Mouse (Mus musculus): ENCODE measurements around the gene Heatr5a.

Heatr5a gene

GRCm38 (mm10) chr12:51884801-51885200 is 86.3 kb downstream of the Heatr5a start:
- DNase-seq (ENCODE audit: low spot score in 2 of 2) = no peak

GRCm38 (mm10) chr12:51883297-51883805 is 87.8 kb downstream of the Heatr5a start:
- no peak for DNase-seq (ENCODE audit: low spot score in 2 of 2)

GRCm38 (mm10) chr12:51882606-51883296 is 88.4 kb downstream of the Heatr5a start:
- DNase-seq (ENCODE audit: low spot score in 2 of 2) = peak in 1 of 2 experiments; percentile 27

GRCm38 (mm10) chr12:51881775-51882174 is 89.3 kb downstream of the Heatr5a start:
- DNase-seq (ENCODE audit: low spot score in 2 of 2) = no peak

DNA sequence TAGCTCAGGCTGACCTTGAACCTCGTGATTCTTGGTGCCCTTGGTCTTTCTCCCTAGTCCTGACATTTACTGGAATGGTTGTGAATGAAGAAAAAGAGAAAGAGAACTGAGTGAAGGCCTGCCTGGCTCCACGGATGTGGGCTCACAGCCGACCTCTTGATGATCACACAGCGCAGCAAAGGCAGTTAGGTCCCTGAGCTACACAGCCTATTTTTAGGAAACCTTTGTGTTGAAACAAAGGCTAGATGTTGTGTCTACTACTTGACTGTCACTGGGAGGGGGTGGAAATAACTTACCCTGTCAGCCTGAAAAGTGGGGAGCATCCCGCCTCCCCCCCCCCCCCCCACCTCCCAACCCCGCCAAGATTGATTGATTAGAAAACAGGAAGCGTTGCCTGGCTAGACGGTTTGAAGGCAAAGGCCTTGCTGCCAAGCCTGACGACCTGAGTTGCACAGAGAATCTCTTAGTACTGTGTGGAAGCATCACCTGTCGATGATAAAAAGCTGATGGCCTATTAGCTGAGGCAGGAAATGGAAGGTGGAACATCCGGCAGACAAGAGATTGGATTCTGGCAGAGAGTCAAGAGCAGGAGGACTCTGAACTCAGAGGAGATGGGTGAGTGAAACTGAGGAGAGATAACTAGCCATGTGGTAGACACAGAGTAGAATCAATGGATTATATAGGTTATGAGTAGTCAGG is 99.5 kb downstream of the Heatr5a start:
- no peak for DNase-seq (ENCODE audit: low spot score in 2 of 2)

- DNase-seq (ENCODE audit: low spot score in 2 of 2) = no peak
Measured at GRCm38 (mm10) chr12:51869511-51869910, 101.6 kb downstream of the Heatr5a start.

DNA sequence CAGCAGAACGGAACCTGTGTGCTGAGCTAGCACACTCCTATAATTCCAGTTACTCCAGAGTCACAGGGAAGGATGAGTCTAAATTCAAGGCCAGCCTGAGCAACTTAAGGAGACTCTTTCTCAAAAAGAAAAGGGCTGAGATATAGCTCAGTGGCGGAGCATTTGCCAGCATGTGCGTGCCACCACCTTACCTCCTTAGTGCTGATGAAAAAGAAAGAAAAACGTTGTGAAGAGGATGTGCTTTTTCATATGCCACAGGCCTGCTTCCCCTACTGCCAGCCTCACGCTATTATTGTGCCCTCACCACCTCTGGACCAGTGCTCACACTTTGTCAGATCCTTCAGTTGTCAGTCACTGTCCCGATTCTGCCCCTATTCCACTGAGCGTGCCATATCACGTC is 104.0 kb downstream of the Heatr5a start:
- DNase-seq (ENCODE audit: low spot score in 2 of 2) = no peak

GRCm38 (mm10) chr12:51866226-51866910 is 104.8 kb downstream of the Heatr5a start:
- DNase-seq (ENCODE audit: low spot score in 2 of 2) = no peak

DNA sequence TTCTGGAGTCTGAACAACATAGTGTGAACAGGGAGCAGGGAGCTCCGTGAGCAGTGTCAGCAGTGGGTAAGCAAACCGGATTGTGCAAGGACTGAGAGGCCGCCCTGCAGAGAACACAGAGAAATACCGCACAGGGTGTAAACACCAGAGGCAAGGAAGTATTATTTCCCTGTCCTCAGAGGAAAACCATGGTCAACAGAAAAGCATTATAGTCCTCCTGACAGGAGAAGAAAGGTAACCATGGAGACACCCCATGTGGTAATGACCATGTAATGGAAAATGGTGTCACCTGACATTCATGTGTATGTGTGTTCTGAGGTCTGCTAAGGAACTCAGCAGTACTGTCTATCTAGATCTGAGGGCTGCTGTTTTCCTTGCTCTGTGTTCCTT is 105.3 kb downstream of the Heatr5a start:
- peak in 1 of 2 experiments; percentile 7 for DNase-seq (ENCODE audit: low spot score in 2 of 2)

DNA sequence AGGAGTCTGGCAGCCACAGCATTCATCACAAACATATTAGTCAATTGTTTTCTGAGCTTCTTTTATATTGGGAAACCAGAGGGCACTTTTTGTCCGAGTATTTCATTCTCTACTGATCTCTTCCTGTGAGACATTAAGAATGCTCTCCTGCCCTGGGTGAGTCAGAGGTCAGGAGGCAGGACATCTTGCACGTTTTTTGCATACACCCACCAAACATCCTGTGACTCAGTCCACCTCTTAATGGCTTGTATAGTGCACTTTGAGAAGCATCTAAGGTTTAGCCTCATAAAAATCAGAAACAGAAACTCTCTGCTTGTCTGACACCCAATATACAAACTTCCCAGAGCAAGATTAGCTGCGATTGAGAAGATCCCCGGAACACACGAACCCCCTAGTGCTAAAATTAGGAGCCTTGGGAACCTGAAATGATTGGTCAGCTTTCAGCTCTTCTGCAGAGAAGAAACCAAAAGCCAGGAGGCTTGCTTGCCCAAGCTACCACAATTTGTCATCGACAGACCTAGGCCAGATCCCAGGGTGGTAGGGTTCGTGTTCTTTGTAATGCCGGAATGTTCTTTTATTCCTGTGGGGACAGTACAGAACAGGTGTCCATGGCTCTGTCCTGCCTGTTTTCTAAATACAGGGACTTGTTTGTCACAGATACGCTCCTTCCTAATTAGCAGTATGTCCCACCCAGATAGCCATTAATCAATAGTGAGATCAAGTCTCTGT is 105.9 kb downstream of the Heatr5a start:
- DNase-seq (ENCODE audit: low spot score in 2 of 2) = no peak

DNA sequence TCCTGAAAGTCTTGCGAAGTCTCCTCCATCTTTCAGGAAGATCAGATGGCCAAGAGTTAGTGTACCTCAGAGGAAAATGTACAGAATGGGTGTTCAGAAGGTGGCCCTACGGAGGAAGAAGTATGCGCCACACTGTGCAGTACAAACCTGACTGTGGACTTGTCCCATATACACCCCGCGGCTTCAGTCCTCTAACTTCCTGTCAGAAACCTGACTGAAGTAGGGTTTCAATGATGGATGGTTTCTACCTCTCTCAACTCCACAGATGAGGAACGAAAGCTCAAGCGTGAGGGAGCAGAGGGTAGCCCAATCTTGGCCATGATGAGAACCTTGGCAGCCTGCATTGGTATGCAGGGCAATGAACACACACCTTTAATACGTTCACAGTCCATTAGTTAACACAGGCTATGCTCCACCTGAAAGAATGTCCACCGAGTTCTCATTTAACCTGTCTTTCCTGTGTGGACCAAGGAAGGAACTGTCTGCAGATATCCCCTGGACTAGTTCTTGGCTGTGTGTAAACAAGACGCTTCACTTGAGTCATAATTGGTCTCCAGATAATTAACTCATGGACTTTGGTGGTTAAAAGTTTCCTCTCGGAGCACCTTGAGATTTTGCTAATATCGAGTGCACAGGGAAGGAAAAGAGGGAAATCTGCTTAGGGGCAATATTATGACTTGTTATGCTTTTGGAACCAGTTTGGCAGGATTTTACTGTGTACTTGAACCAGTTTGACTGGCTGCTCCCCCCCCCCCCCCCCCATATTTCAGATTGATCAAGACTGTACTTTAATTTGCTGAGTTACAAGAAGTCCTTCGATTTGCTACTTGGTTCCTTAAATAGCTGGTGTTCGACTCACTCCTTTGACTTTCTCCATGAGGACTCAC is 107.8 kb downstream of the Heatr5a start:
- DNase-seq (ENCODE audit: low spot score in 2 of 2) = no peak

- DNase-seq (ENCODE audit: low spot score in 2 of 2) = no peak
Measured at GRCm38 (mm10) chr12:51858134-51859028, 112.7 kb downstream of the Heatr5a start.

GRCm38 (mm10) chr12:51856768-51857295 is 114.3 kb downstream of the Heatr5a start:
- no peak for DNase-seq (ENCODE audit: low spot score in 2 of 2)

GRCm38 (mm10) chr12:51855872-51856271 is 115.2 kb downstream of the Heatr5a start:
- DNase-seq (ENCODE audit: low spot score in 2 of 2) = no peak

- DNase-seq (ENCODE audit: low spot score in 2 of 2) = no peak
Measured at GRCm38 (mm10) chr12:51855453-51855852, 115.7 kb downstream of the Heatr5a start.

DNA sequence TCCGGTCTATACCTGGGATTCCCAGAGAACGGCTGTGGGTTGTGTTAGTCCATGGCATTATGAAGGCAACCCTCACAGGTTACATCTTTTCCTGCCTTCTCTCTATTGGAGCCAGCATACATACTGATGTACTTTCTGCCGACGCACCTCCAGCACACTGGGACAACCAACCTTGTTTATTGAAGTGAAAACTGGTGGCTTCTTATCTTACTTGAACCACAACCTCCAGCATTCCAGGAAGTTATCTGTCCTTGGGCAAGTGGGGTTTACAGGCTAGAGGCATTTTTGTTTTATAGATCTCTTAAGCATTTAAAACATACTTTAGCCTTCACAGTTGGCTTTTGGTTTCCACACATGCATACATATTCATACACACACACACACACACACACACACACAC is 119.5 kb downstream of the Heatr5a start:
- DNase-seq (ENCODE audit: low spot score in 2 of 2) = no peak

DNA sequence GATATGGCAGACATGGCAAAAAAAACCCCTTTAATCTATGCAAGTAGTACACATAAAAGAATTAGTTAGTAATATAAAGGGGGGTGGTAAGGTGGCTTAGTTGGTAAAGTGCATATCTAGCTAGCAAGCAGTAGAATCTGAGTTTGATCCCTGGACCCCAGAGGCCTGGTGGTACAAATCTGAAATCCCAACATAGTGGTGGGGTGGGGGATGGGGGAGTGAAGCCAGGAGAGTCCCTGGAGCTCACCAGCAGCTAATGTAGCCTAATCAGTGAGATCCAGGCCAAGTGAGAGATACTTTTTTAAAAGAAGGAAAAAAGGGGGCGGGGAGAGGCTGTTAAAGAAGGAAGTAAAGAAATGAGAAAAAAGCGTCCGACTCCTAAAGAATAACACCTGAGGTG is 120.0 kb downstream of the Heatr5a start:
- DNase-seq (ENCODE audit: low spot score in 2 of 2) = no peak

DNA sequence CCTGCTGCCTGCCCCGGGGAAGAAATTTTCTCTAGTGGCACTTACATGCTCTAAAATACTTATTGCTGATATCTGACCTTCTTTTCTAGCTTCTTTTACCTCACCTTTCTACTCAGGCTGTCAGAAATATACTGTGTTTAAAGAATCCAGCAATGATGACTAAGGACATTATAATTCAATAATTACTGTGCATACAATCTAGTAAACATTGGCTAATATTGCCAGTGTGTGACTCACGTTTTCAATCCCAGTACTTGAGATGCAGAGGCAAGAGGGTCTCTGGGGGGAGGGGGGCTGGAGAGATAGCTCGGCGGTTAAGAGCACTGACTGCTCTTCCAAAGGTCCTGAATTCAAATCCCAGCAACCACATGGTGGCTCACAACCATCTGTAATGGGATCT is 120.8 kb downstream of the Heatr5a start:
- no peak for DNase-seq (ENCODE audit: low spot score in 2 of 2)

DNA sequence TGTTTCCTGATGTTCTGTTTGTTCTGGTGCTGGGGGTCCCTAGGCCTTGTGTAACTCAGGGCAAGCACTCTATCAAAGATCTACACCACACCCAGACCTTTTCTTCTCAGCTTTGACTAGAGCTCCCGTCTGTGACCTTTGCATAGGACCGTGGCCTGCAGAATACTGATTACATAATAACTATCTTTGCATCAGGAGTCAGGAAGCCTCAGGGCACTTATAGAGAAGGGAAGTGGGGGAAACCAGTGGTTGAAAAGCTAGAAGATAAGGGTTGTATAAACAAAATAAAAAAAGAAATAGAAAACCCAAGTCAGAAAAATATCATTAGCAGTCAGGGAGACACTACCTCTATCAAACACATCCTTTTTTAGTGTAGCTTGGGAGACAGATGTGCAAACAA is 121.2 kb downstream of the Heatr5a start:
- DNase-seq (ENCODE audit: low spot score in 2 of 2) = no peak

Measured in right cerebral cortex, adult 2 months (tissue).